ENCODE assay signal across 11 mouse cellular contexts in the genomic region with DNA sequence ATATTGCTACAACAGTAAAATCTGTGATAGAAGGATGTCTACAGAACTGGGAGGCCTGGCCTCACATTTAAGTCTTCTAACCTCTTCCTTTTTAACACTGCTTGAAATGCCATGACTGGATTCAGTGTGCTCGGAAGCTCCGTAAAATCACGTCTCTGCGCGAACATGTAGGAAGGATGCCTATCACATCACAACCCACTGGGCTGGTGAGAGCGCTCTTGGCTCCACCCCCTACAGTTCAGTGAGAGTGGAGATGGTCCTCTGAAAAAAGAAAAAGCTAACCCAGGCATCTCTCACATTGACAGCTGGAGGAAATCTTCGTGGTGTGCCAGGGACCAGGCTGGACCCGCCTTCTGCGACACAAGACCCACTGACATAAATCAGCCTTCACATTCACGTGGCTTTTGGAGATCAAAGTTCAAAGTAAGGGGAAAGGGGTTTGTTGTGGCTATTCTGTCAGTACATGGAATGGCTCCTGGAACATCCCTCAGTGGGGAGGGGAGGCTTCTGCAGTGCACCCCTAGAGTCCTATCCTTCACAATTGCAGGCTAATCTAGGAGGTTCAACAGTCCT.
DNase-seq lines count a peak whose midpoint lies in the region; ATAC-seq and TF ChIP-seq lines count a peak whose summit lies in the region.
"Had no signal": no experiment of that assay in that cellular context is flagged by ENCODE, and none has a peak within 500 bp of the region (broad histone marks: within the 10 kb centered on the region; RNA-seq: fewer than 3 reads in every experiment).

No protein-coding gene starts in this region.

- H3K4me2 ChIP-seq in liver, postnatal 0 days (ENCODE audit: low read depth, low read length), result no peak overlapping the region
- no peak overlapping the region for H3K4me2 ChIP-seq in midbrain, embryonic 14.5 days (ENCODE audit: low read length)
- H3K4me2 ChIP-seq in midbrain, postnatal 0 days (ENCODE audit: low read depth, low read length, poor library complexity, severe bottlenecking), result no peak overlapping the region
- H3K4me2 ChIP-seq: midbrain, embryonic 12.5 days had no signal

- H3K9ac ChIP-seq in liver, postnatal 0 days (replicated peaks), result no peak overlapping the region
- no peak overlapping the region for H3K9ac ChIP-seq in midbrain, embryonic 14.5 days (replicated peaks; ENCODE audit: low read length)
- no peak overlapping the region for H3K9ac ChIP-seq in midbrain, postnatal 0 days (replicated peaks; ENCODE audit: low read length, poor library complexity, severe bottlenecking)
- H3K9ac ChIP-seq: midbrain, embryonic 12.5 days had no signal

- TF ChIP-seq EP300 in liver, postnatal 0 days (IDR thresholded peaks at IDR 0.05; ENCODE audit: low read depth), result no peak

- DNase-seq in heart, adult 11 months, result peak; percentile 91
- no peak for DNase-seq in heart, embryonic 10.5 days (ENCODE audit: low spot score)
- DNase-seq in 3T3-L1 (ENCODE audit: low read depth, low spot score), result peak; percentile 23
- no peak for DNase-seq in embryonic facial prominence, embryonic 10.5 days (ENCODE audit: low spot score)
- DNase-seq in liver, postnatal 0 days, result no peak
- DNase-seq in frontal cortex, postnatal 36 days (ENCODE audit: low spot score in 2 of 2), result no peak
- DNase-seq in midbrain, embryonic 14.5 days, result no peak
- DNase-seq in midbrain, postnatal 0 days (ENCODE audit: low spot score), result no peak
- DNase-seq: cerebellum, adult 11 months; retina, postnatal 1 day had no signal

- H3K9me3 ChIP-seq in heart, embryonic 10.5 days, result no peaks in the 10 kb centered on the region
- no peaks in the 10 kb centered on the region for H3K9me3 ChIP-seq in embryonic facial prominence, embryonic 10.5 days
- H3K9me3 ChIP-seq in liver, postnatal 0 days (ENCODE audit: low read length), result no peaks in the 10 kb centered on the region
- no peaks in the 10 kb centered on the region for H3K9me3 ChIP-seq in midbrain, embryonic 14.5 days (ENCODE audit: control insufficient read depth, low read length)
- H3K9me3 ChIP-seq in midbrain, postnatal 0 days (ENCODE audit: low read length), result no peaks in the 10 kb centered on the region
- H3K9me3 ChIP-seq: midbrain, embryonic 12.5 days had no signal

- no peak overlapping the region for H3K4me3 ChIP-seq in heart, embryonic 10.5 days
- H3K4me3 ChIP-seq in embryonic facial prominence, embryonic 10.5 days, result no peak overlapping the region
- H3K4me3 ChIP-seq in liver, postnatal 0 days (ENCODE audit: low read depth, low read length), result no peak overlapping the region
- H3K4me3 ChIP-seq in midbrain, embryonic 14.5 days (replicated peaks; ENCODE audit: low read depth, low read length), result no peak overlapping the region
- H3K4me3 ChIP-seq in midbrain, postnatal 0 days (ENCODE audit: low read depth, low read length), result no peak overlapping the region
- H3K4me3 ChIP-seq: midbrain, embryonic 12.5 days had no signal

- no peaks in the 10 kb centered on the region for H3K27me3 ChIP-seq in heart, embryonic 10.5 days (ENCODE audit: insufficient read depth, poor library complexity, severe bottlenecking)
- H3K27me3 ChIP-seq in embryonic facial prominence, embryonic 10.5 days (replicated peaks; ENCODE audit: low read depth, poor library complexity, severe bottlenecking), result no peaks in the 10 kb centered on the region
- no peaks in the 10 kb centered on the region for H3K27me3 ChIP-seq in liver, postnatal 0 days (ENCODE audit: insufficient read depth, low read length)
- H3K27me3 ChIP-seq in midbrain, embryonic 14.5 days (ENCODE audit: control insufficient read depth, insufficient read depth, low read length), result no peaks in the 10 kb centered on the region
- H3K27me3 ChIP-seq in midbrain, postnatal 0 days (ENCODE audit: insufficient read depth, low read length), result no peaks in the 10 kb centered on the region
- H3K27me3 ChIP-seq: midbrain, embryonic 12.5 days had no signal

- H3K27ac ChIP-seq in heart, embryonic 10.5 days, result no peak overlapping the region
- H3K27ac ChIP-seq in embryonic facial prominence, embryonic 10.5 days (replicated peaks), result peak overlapping the region; percentile 54; the same call in 1 of the 2 replicates
- peak overlapping the region; percentile 53 for H3K27ac ChIP-seq in liver, postnatal 0 days (ENCODE audit: low read depth)
- no peak overlapping the region for H3K27ac ChIP-seq in midbrain, embryonic 14.5 days (replicated peaks; ENCODE audit: low read depth, low read length)
- H3K27ac ChIP-seq in midbrain, postnatal 0 days (ENCODE audit: low read depth, low read length), result no peak overlapping the region
- H3K27ac ChIP-seq: midbrain, embryonic 12.5 days had no signal

- H3K36me3 ChIP-seq in heart, embryonic 10.5 days, result no peaks in the 10 kb centered on the region
- H3K36me3 ChIP-seq in embryonic facial prominence, embryonic 10.5 days (replicated peaks), result no peaks in the 10 kb centered on the region
- no peaks in the 10 kb centered on the region for H3K36me3 ChIP-seq in liver, postnatal 0 days (replicated peaks; ENCODE audit: insufficient read depth, low read length)
- no peaks in the 10 kb centered on the region for H3K36me3 ChIP-seq in midbrain, embryonic 14.5 days (ENCODE audit: control insufficient read depth, insufficient read depth, low read length)
- no peaks in the 10 kb centered on the region for H3K36me3 ChIP-seq in midbrain, postnatal 0 days (ENCODE audit: insufficient read depth, low read length)
- H3K36me3 ChIP-seq: midbrain, embryonic 12.5 days had no signal

- peak; percentile 34 for ATAC-seq in liver, postnatal 0 days
- no peak for ATAC-seq in midbrain, embryonic 14.5 days (ENCODE audit: low FRiP score, low TSS enrichment)
- no peak for ATAC-seq in midbrain, postnatal 0 days (ENCODE audit: low FRiP score)

- TF ChIP-seq CTCF in liver, postnatal 0 days (IDR thresholded peaks at IDR 0.05; ENCODE audit: low read depth), result no peak
- no peak for TF ChIP-seq CTCF in midbrain, postnatal 0 days (IDR thresholded peaks at IDR 0.05)

- WGBS in heart, embryonic 10.5 days, result 75% methylated on average over 10 of the region's 10 CpGs
- 83% methylated on average over 10 of the region's 10 CpGs for WGBS in embryonic facial prominence, embryonic 10.5 days
- 47% methylated on average over 10 of the region's 10 CpGs for WGBS in liver, postnatal 0 days (ENCODE audit: insufficient replicate concordance)
- WGBS in midbrain, embryonic 14.5 days, result 88% methylated on average over 10 of the region's 10 CpGs
- WGBS in midbrain, postnatal 0 days, result 85% methylated on average over 10 of the region's 10 CpGs

- H3K4me1 ChIP-seq in heart, embryonic 10.5 days, result peaks cover 6% of the 10 kb centered on the region; the same call in 1 of the 2 replicates
- peaks cover 28% of the 10 kb centered on the region for H3K4me1 ChIP-seq in embryonic facial prominence, embryonic 10.5 days
- peaks cover 2% of the 10 kb centered on the region; the same call in 1 of the 2 replicates for H3K4me1 ChIP-seq in liver, postnatal 0 days (ENCODE audit: insufficient read depth)
- H3K4me1 ChIP-seq in midbrain, embryonic 14.5 days (ENCODE audit: control insufficient read depth, insufficient read depth, low read length), result no peaks in the 10 kb centered on the region
- H3K4me1 ChIP-seq in midbrain, postnatal 0 days (ENCODE audit: insufficient read depth, low read length), result no peaks in the 10 kb centered on the region
- H3K4me1 ChIP-seq: midbrain, embryonic 12.5 days had no signal

Comparison
In these comparisons a context has a peak if more than half of its experiments do, and no peak if none do; other contexts are left out.
1. DNase-seq: peak in heart, adult 11 months (single experiment) and 3T3-L1 (single experiment); none in heart, embryonic 10.5 days (single experiment), embryonic facial prominence, embryonic 10.5 days (single experiment), liver, postnatal 0 days (single experiment), frontal cortex, postnatal 36 days (0 of 2), midbrain, embryonic 14.5 days (single experiment) and midbrain, postnatal 0 days (single experiment).
2. H3K27ac ChIP-seq: peak in embryonic facial prominence, embryonic 10.5 days (single experiment) and liver, postnatal 0 days (single experiment); none in heart, embryonic 10.5 days (single experiment), midbrain, embryonic 14.5 days (single experiment) and midbrain, postnatal 0 days (single experiment).